ENCODE assay signal across 8 mouse cellular contexts in genomic region chr11:69765221-69766125, GRCm38 (mm10). TPM values are rescaled to one million over a fixed set of nuclear protein-coding genes. Genes with fewer than 3 reads are reported as not detected.
DNase-seq lines count a peak whose midpoint lies in the region; ATAC-seq and TF ChIP-seq lines count a peak whose summit lies in the region.

Gene Zbtb4, plus strand, starts transcription at chr11:69765912.

- H3K4me3 ChIP-seq in embryonic facial prominence, embryonic 15.5 days (replicated peaks), result peak within 1 kb of the TSS; percentile 93
- H3K4me3 ChIP-seq in heart, embryonic 16.5 days (ENCODE audit: low read length), result peak within 1 kb of the TSS; percentile 95
- H3K4me3 ChIP-seq in liver, postnatal 0 days (ENCODE audit: low read depth, low read length), result peak within 1 kb of the TSS; percentile 85
- peak within 1 kb of the TSS; percentile 86 for H3K4me3 ChIP-seq in neural tube, embryonic 14.5 days (ENCODE audit: low read depth, low read length)

- TF ChIP-seq CTCF in liver, postnatal 0 days (IDR thresholded peaks at IDR 0.05; ENCODE audit: low read depth), result no peak

- peaks cover 35% of the 10 kb centered on the region for H3K4me1 ChIP-seq in embryonic facial prominence, embryonic 15.5 days
- peaks cover 10% of the 10 kb centered on the region for H3K4me1 ChIP-seq in heart, embryonic 16.5 days (ENCODE audit: control insufficient read depth, insufficient read depth, low read length)
- peaks cover 11% of the 10 kb centered on the region for H3K4me1 ChIP-seq in liver, postnatal 0 days (ENCODE audit: insufficient read depth)
- peaks cover 18% of the 10 kb centered on the region for H3K4me1 ChIP-seq in neural tube, embryonic 14.5 days (ENCODE audit: control insufficient read depth, insufficient read depth, low read length)

- H3K9me3 ChIP-seq in embryonic facial prominence, embryonic 15.5 days (replicated peaks), result no peaks in the 10 kb centered on the region
- no peaks in the 10 kb centered on the region for H3K9me3 ChIP-seq in heart, embryonic 16.5 days (replicated peaks; ENCODE audit: control insufficient read depth, low read length)
- H3K9me3 ChIP-seq in liver, postnatal 0 days (ENCODE audit: low read length), result no peaks in the 10 kb centered on the region
- H3K9me3 ChIP-seq in neural tube, embryonic 14.5 days (ENCODE audit: control insufficient read depth, low read length), result no peaks in the 10 kb centered on the region

- WGBS in embryonic facial prominence, embryonic 15.5 days, result 15% methylated on average over 32 of the region's 55 CpGs
- WGBS in heart, embryonic 16.5 days, result 15% methylated on average over 50 of the region's 55 CpGs
- WGBS in liver, postnatal 0 days (ENCODE audit: insufficient replicate concordance), result 22% methylated on average over 30 of the region's 55 CpGs
- WGBS in neural tube, embryonic 14.5 days, result 15% methylated on average over 49 of the region's 55 CpGs

- peak within 1 kb of the TSS; percentile 90 for H3K9ac ChIP-seq in embryonic facial prominence, embryonic 15.5 days
- H3K9ac ChIP-seq in heart, embryonic 16.5 days (ENCODE audit: low read length), result peak within 1 kb of the TSS; percentile 98
- H3K9ac ChIP-seq in liver, postnatal 0 days (replicated peaks), result peak within 1 kb of the TSS; percentile 89
- peak within 1 kb of the TSS; percentile 98 for H3K9ac ChIP-seq in neural tube, embryonic 14.5 days (replicated peaks; ENCODE audit: low read depth, low read length)

- peak; percentile 34 for DNase-seq in ES-CJ7 (ENCODE audit: low read depth, low spot score)
- DNase-seq in adrenal gland, postnatal 10 days, result peak; percentile 68
- DNase-seq in kidney, postnatal 14 days, result peak; percentile 71
- DNase-seq in liver, postnatal 0 days, result peak; percentile 59

- H3K27me3 ChIP-seq in embryonic facial prominence, embryonic 15.5 days, result no peaks in the 10 kb centered on the region
- H3K27me3 ChIP-seq in heart, embryonic 16.5 days (ENCODE audit: control insufficient read depth, insufficient read depth, low read length), result no peaks in the 10 kb centered on the region
- H3K27me3 ChIP-seq in liver, postnatal 0 days (ENCODE audit: insufficient read depth, low read length), result no peaks in the 10 kb centered on the region
- H3K27me3 ChIP-seq in neural tube, embryonic 14.5 days (ENCODE audit: control insufficient read depth, insufficient read depth, low read length), result no peaks in the 10 kb centered on the region

- ATAC-seq in embryonic facial prominence, embryonic 15.5 days (ENCODE audit: insufficient number of reproducible peaks, low FRiP score, low TSS enrichment, low read depth), result peak; percentile 68
- peak; percentile 63 for ATAC-seq in heart, embryonic 16.5 days (replicated peaks; ENCODE audit: extremely low read depth, insufficient read depth, low FRiP score)
- ATAC-seq in liver, postnatal 0 days, result peak; percentile 66
- ATAC-seq in neural tube, embryonic 14.5 days (ENCODE audit: low read depth), result peak; percentile 64
- no peak for ATAC-seq in erythroid progenitor cell, adult 5-6 weeks (replicated peaks; ENCODE audit: low FRiP score, poor library complexity, severe bottlenecking)

- 0 out of 2 replicates have a peak, but pooled peaks cover 6% of the 10 kb centered on the region for H3K36me3 ChIP-seq in embryonic facial prominence, embryonic 15.5 days
- no peaks in the 10 kb centered on the region for H3K36me3 ChIP-seq in heart, embryonic 16.5 days (ENCODE audit: control insufficient read depth, insufficient read depth)
- H3K36me3 ChIP-seq in liver, postnatal 0 days (replicated peaks; ENCODE audit: insufficient read depth, low read length), result no peaks in the 10 kb centered on the region
- H3K36me3 ChIP-seq in neural tube, embryonic 14.5 days (ENCODE audit: control insufficient read depth, insufficient read depth, low read length), result no peaks in the 10 kb centered on the region

- no peak for TF ChIP-seq EP300 in liver, postnatal 0 days (IDR thresholded peaks at IDR 0.05; ENCODE audit: low read depth)

- peak within 1 kb of the TSS; percentile 72 for H3K4me2 ChIP-seq in embryonic facial prominence, embryonic 15.5 days (replicated peaks)
- peak within 1 kb of the TSS; percentile 77 for H3K4me2 ChIP-seq in heart, embryonic 16.5 days (ENCODE audit: low read depth, low read length)
- peak within 1 kb of the TSS; percentile 88 for H3K4me2 ChIP-seq in liver, postnatal 0 days (ENCODE audit: low read depth, low read length)
- peak within 1 kb of the TSS; percentile 58 for H3K4me2 ChIP-seq in neural tube, embryonic 14.5 days (ENCODE audit: low read depth, low read length)

- peak within 1 kb of the TSS; percentile 96 for H3K27ac ChIP-seq in embryonic facial prominence, embryonic 15.5 days (replicated peaks)
- peak within 1 kb of the TSS; percentile 93 for H3K27ac ChIP-seq in heart, embryonic 16.5 days (ENCODE audit: low read length)
- peak within 1 kb of the TSS; percentile 91 for H3K27ac ChIP-seq in liver, postnatal 0 days (ENCODE audit: low read depth)
- H3K27ac ChIP-seq in neural tube, embryonic 14.5 days (ENCODE audit: low read depth, low read length), result peak within 1 kb of the TSS; percentile 89

RNA-seq across cellular contexts. Expression of gene Zbtb4, which starts in this region (rescaled TPM):
- 10 to 100 TPM; 35.5 to 41.2 TPM for total RNA-seq in adrenal gland, postnatal 10 days (2021)
- polyA plus RNA-seq in embryonic facial prominence, embryonic 15.5 days (2015; fragmentation: Nextera tagmentation; extraction: Ambion mirVana), result 5.7 and 6.1 TPM in 2 replicates
- 3.6 TPM in 2 replicates for polyA plus RNA-seq in heart, embryonic 16.5 days (2015; fragmentation: Nextera tagmentation; extraction: Ambion mirVana)
- 0.67 and 0.75 TPM in 2 replicates for polyA plus RNA-seq in liver, postnatal 0 days (2015; fragmentation: Nextera tagmentation; extraction: Ambion mirVana)
- polyA plus RNA-seq in neural tube, embryonic 14.5 days (2014; fragmentation: Nextera tagmentation; extraction: Ambion mirVana), result 4.3 and 6.0 TPM in 2 replicates
- total RNA-seq in erythroid progenitor cell, adult 5-6 weeks (2015; ENCODE audit: low replicate concordance), result 2.9 and 3.8 TPM in 2 replicates
- 0.77 and 3.0 TPM in 2 replicates for total RNA-seq in erythroid progenitor cell, adult 5-6 weeks (2017; ENCODE audit: low replicate concordance)

Comparison
In these comparisons a context has a peak if more than half of its experiments do, and no peak if none do; other contexts are left out.
1. RNA of gene Zbtb4 (total RNA-seq): 35.5 to 41.2 TPM in adrenal gland, postnatal 10 days; 0.77 to 3.8 TPM in erythroid progenitor cell, adult 5-6 weeks; every median in the first group is over 4 times any median in the second.
2. Peak in DNase-seq, ATAC-seq, H3K4me3 ChIP-seq, H3K27ac ChIP-seq, H3K9ac ChIP-seq and H3K4me2 ChIP-seq in liver, postnatal 0 days; RNA of the gene not detected or under 1 TPM.
3. Peak in every context shown above with its lines, with median percentiles within 50 percentile points of each other: DNase-seq, H3K27ac ChIP-seq, H3K4me2 ChIP-seq, H3K4me3 ChIP-seq and H3K9ac ChIP-seq.